15 mouse cellular contexts compared by ENCODE assay signal in the genomic region with DNA sequence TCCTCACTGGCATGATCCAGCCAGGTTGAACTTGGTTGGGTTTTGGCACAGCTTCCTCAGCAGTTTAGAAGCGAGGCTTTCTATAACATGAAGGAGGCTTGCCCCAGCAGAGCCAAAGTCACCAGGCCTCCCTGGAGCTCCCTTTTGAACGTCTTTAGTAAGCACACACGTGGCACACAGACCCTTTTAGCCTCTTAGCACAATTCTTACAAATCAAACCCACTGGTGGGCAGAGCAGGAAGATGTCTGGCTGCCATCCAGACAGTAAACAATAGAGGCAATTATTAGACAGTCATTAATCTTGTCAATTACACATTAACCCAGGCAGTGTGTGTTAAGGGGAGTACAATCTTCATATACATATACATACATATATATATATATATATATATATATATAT.
DNase-seq lines count a peak whose midpoint lies in the region; ATAC-seq and TF ChIP-seq lines count a peak whose summit lies in the region.
"Had no signal": no experiment of that assay in that cellular context is flagged by ENCODE, and none has a peak within 500 bp of the region (broad histone marks: within the 10 kb centered on the region; RNA-seq: fewer than 3 reads in every experiment).

No protein-coding gene starts in this region.

- no peak for TF ChIP-seq EP300 in stomach, postnatal 0 days (optimal IDR thresholded peaks at IDR 0.05)

- no peak for TF ChIP-seq CTCF in stomach, postnatal 0 days (IDR thresholded peaks at IDR 0.05; ENCODE audit: low read depth)

- no peaks in the 10 kb centered on the region for H3K36me3 ChIP-seq in heart, embryonic 10.5 days
- H3K36me3 ChIP-seq in lung, embryonic 16.5 days (ENCODE audit: control insufficient read depth, insufficient read depth, low read length), result no peaks in the 10 kb centered on the region
- H3K36me3 ChIP-seq in kidney, embryonic 15.5 days, result no peaks in the 10 kb centered on the region
- no peaks in the 10 kb centered on the region for H3K36me3 ChIP-seq in stomach, postnatal 0 days (ENCODE audit: control insufficient read depth, insufficient read depth, low read length)
- H3K36me3 ChIP-seq: G1E; heart, embryonic 12.5 days had no signal

- no peaks in the 10 kb centered on the region for H3K9me3 ChIP-seq in heart, embryonic 10.5 days
- no peaks in the 10 kb centered on the region for H3K9me3 ChIP-seq in lung, embryonic 16.5 days (ENCODE audit: control insufficient read depth, low read length)
- no peaks in the 10 kb centered on the region for H3K9me3 ChIP-seq in kidney, embryonic 15.5 days (replicated peaks)
- H3K9me3 ChIP-seq in stomach, postnatal 0 days (ENCODE audit: control insufficient read depth, low read length), result no peaks in the 10 kb centered on the region
- H3K9me3 ChIP-seq: G1E; heart, embryonic 12.5 days had no signal

- intact Hi-C loops in heart, postnatal 14 days (cut with DNase I), result no loop called here

- H3K4me3 ChIP-seq in heart, embryonic 10.5 days, result no peak overlapping the region
- no peak overlapping the region for H3K4me3 ChIP-seq in lung, embryonic 16.5 days (ENCODE audit: low read length)
- H3K4me3 ChIP-seq in kidney, embryonic 15.5 days (replicated peaks), result no peak overlapping the region
- no peak overlapping the region for H3K4me3 ChIP-seq in stomach, postnatal 0 days (ENCODE audit: low read depth, low read length)
- H3K4me3 ChIP-seq: erythroblast, embryonic 14.5 days; gastrocnemius, adult 2 months; heart, embryonic 12.5 days had no signal

- H3K9ac ChIP-seq in lung, embryonic 16.5 days (ENCODE audit: low read length), result no peak overlapping the region
- H3K9ac ChIP-seq in kidney, embryonic 15.5 days, result no peak overlapping the region
- no peak overlapping the region for H3K9ac ChIP-seq in stomach, postnatal 0 days (ENCODE audit: low read length)
- H3K9ac ChIP-seq: heart, embryonic 12.5 days had no signal

- no peak overlapping the region for H3K4me2 ChIP-seq in lung, embryonic 16.5 days (ENCODE audit: low read depth, low read length)
- no peak overlapping the region for H3K4me2 ChIP-seq in kidney, embryonic 15.5 days
- no peak overlapping the region for H3K4me2 ChIP-seq in stomach, postnatal 0 days (replicated peaks; ENCODE audit: low read depth)
- H3K4me2 ChIP-seq: heart, embryonic 12.5 days had no signal

- DNase-seq in heart, embryonic 10.5 days (ENCODE audit: low spot score), result no peak
- no peak for DNase-seq in heart, postnatal 14 days
- no peak for DNase-seq in lung, postnatal 25 days (ENCODE audit: low spot score)
- DNase-seq in stomach, postnatal 0 days (ENCODE audit: low spot score), result peak; percentile 23
- no peak for DNase-seq in heart, adult 8-10 months (ENCODE audit: low spot score)
- DNase-seq: cerebellum, adult 9-11 months; gastrocnemius, adult 2 months; liver; midbrain, embryonic 14.5 days had no signal

- ATAC-seq in lung, embryonic 16.5 days (ENCODE audit: low read depth), result peak; percentile 61; the same call in 1 of the 2 replicates
- ATAC-seq in kidney, embryonic 15.5 days (replicated peaks; ENCODE audit: low FRiP score), result no peak
- ATAC-seq in stomach, postnatal 0 days (ENCODE audit: low FRiP score, low TSS enrichment), result peak; percentile 25; the same call in 1 of the 2 replicates
- ATAC-seq: hindbrain, postnatal 0 days had no signal

- H3K27ac ChIP-seq in heart, embryonic 10.5 days, result peak overlapping the region; percentile 57; the same call in 1 of the 2 replicates
- peak overlapping the region; percentile 30 for H3K27ac ChIP-seq in lung, embryonic 16.5 days (ENCODE audit: low read length)
- H3K27ac ChIP-seq in kidney, embryonic 15.5 days, result peak overlapping the region; percentile 77
- 0 out of 2 replicates have a peak overlapping the region, but pooled peaks have one; percentile 0 for H3K27ac ChIP-seq in stomach, postnatal 0 days (replicated peaks)
- H3K27ac ChIP-seq: gastrocnemius, adult 2 months; hindbrain, postnatal 0 days had no signal

- peaks cover 25% of the 10 kb centered on the region for H3K4me1 ChIP-seq in heart, embryonic 10.5 days
- H3K4me1 ChIP-seq in lung, embryonic 16.5 days (replicated peaks; ENCODE audit: control insufficient read depth, insufficient read depth, low read length), result peaks cover 17% of the 10 kb centered on the region
- H3K4me1 ChIP-seq in kidney, embryonic 15.5 days, result peaks cover 52% of the 10 kb centered on the region
- no peaks in the 10 kb centered on the region for H3K4me1 ChIP-seq in stomach, postnatal 0 days (replicated peaks; ENCODE audit: control insufficient read depth, insufficient read depth)

- H3K27me3 ChIP-seq in heart, embryonic 10.5 days (ENCODE audit: insufficient read depth, poor library complexity, severe bottlenecking), result no peaks in the 10 kb centered on the region
- H3K27me3 ChIP-seq in lung, embryonic 16.5 days (ENCODE audit: control insufficient read depth, insufficient read depth, low read depth, low read length), result no peaks in the 10 kb centered on the region
- no peaks in the 10 kb centered on the region for H3K27me3 ChIP-seq in kidney, embryonic 15.5 days
- H3K27me3 ChIP-seq in stomach, postnatal 0 days (ENCODE audit: control insufficient read depth, insufficient read depth, low read length), result no peaks in the 10 kb centered on the region
- H3K27me3 ChIP-seq: heart, embryonic 12.5 days had no signal

- WGBS in heart, embryonic 10.5 days, result 53% methylated on average over 3 of the region's 3 CpGs
- 7% methylated on average over 3 of the region's 3 CpGs for WGBS in lung, embryonic 16.5 days
- WGBS in kidney, embryonic 15.5 days, result 26% methylated on average over 3 of the region's 3 CpGs
- 9% methylated on average over 3 of the region's 3 CpGs for WGBS in stomach, postnatal 0 days

Comparison
In these comparisons a context has a peak if more than half of its experiments do, and no peak if none do; other contexts are left out.
1. H3K27ac ChIP-seq: peak in every context shown above with its lines; median percentile 77 in kidney, embryonic 15.5 days; 57 in heart, embryonic 10.5 days; 30 in lung, embryonic 16.5 days; 0 in stomach, postnatal 0 days.